Mouse (Mus musculus) cortical plate, adult 2 months (tissue): ENCODE results near the gene Myd88.

Experiments used
- CTCF ChIP-seq: fragments of 200-500 bp; IDR thresholded peaks from 2 replicates; pipeline ENCODE4 v1.5.1; 2011; ENCODE audit warnings: mild to moderate bottlenecking, control low read depth, low read length; ENCODE audit not compliant: insufficient read depth; ENCODE audit errors: extremely low read depth
- POLR2A ChIP-seq: fragments of 200-500 bp; IDR thresholded peaks from 2 replicates; pipeline ENCODE4 v1.6.1; 2011; ENCODE audit warnings: mild to moderate bottlenecking, low read length, control low read depth; ENCODE audit not compliant: insufficient read depth; ENCODE audit errors: extremely low read depth

- TF ChIP-seq CTCF (no peak), POLR2A (no peak)
Observed at GRCm38 (mm10) chr9:119338350-119338749, 2.9 kb downstream of the Myd88 start.
